Mouse (Mus musculus): Measurements from ENCODE around the gene Ahcyl2. TPM values are rescaled to one million over a fixed set of nuclear protein-coding genes. Genes with fewer than 3 reads are reported as not detected.
A peak's percentile ranks its signal among the peaks of the same experiment; 100 is the strongest.

The Ahcyl2 gene
- polyA plus RNA-seq, 1 experiment from 2014 or later: 14.5 TPM

GRCm38 (mm10) chr6:29914136-29914535 lies 146.3 kb downstream of the Ahcyl2 start:
- Histone ChIP-seq H3K4me2 (no peak overlapping the region), H3K4me1 (replicated peaks) (peaks cover 9% of the 10 kb centered on the region), H3K27me3 (replicated peaks) (0 out of 2 replicates have a peak, but pooled peaks cover 6% of the 10 kb centered on the region), H3K4me3 (no peak overlapping the region), H3K9ac (no peak overlapping the region), H3K36me3 (peaks cover 8% of the 10 kb centered on the region), H3K9me3 (replicated peaks) (no peaks in the 10 kb centered on the region), H3K27ac (ENCODE audit: poor library complexity, severe bottlenecking) (no peak overlapping the region)
- no peak for ATAC-seq (ENCODE audit: insufficient number of reproducible peaks, low FRiP score)

- H3K4me1 ChIP-seq (replicated peaks): peaks cover 9% of the 10 kb centered on the region
- H3K27me3 ChIP-seq (replicated peaks): 0 out of 2 replicates have a peak, but pooled peaks cover 6% of the 10 kb centered on the region
- no peak for ATAC-seq (ENCODE audit: insufficient number of reproducible peaks, low FRiP score)
- 42% methylated on average over 9 of the region's 9 CpGs for WGBS
- 0 out of 2 replicates have a peak overlapping the region, but pooled peaks have one; percentile 75 for H3K4me3 ChIP-seq
- no peaks in the 10 kb centered on the region for H3K9me3 ChIP-seq (replicated peaks)
- peak overlapping the region; percentile 95 for H3K4me2 ChIP-seq
- no peak overlapping the region for H3K27ac ChIP-seq (ENCODE audit: poor library complexity, severe bottlenecking)
- H3K9ac ChIP-seq: no peak overlapping the region; the same call in 1 of the 2 replicates
- H3K36me3 ChIP-seq: 0 out of 2 replicates have a peak, but pooled peaks cover 1% of the 10 kb centered on the region
Measured at GRCm38 (mm10) chr6:29915836-29916235, 148.0 kb downstream of the Ahcyl2 start.

GRCm38 (mm10) chr6:29916530-29917382 lies 148.9 kb downstream of the Ahcyl2 start, which contains the start of gene Strip2:
TSS of gene Strip2 (plus strand) at chr6:29917012.
- Histone ChIP-seq H3K27me3 (replicated peaks) (0 out of 2 replicates have a peak, but pooled peaks cover 6% of the 10 kb centered on the region), H3K36me3 (0 out of 2 replicates have a peak, but pooled peaks cover 8% of the 10 kb centered on the region), H3K4me2 (peak within 1 kb of the TSS; percentile 95), H3K4me3 (peak within 1 kb of the TSS; percentile 75), H3K9me3 (replicated peaks) (no peaks in the 10 kb centered on the region), H3K27ac (ENCODE audit: poor library complexity, severe bottlenecking) (peak within 1 kb of the TSS; percentile 82), H3K4me1 (replicated peaks) (peaks cover 9% of the 10 kb centered on the region), H3K9ac (peak within 1 kb of the TSS; percentile 82)
- under 1% methylated on average over 67 of the region's 67 CpGs for WGBS
- peak; percentile 99 for ATAC-seq (ENCODE audit: insufficient number of reproducible peaks, low FRiP score)

- H3K9ac ChIP-seq: peak overlapping the region; percentile 82
- WGBS: under 1% methylated on average over 21 of the region's 21 CpGs
- H3K27ac ChIP-seq (ENCODE audit: poor library complexity, severe bottlenecking): peak overlapping the region; percentile 82
- H3K4me2 ChIP-seq: peak overlapping the region; percentile 95
- H3K27me3 ChIP-seq (replicated peaks): 0 out of 2 replicates have a peak, but pooled peaks cover 6% of the 10 kb centered on the region
- peak overlapping the region; percentile 75 for H3K4me3 ChIP-seq
- H3K36me3 ChIP-seq: 0 out of 2 replicates have a peak, but pooled peaks cover 8% of the 10 kb centered on the region
- H3K4me1 ChIP-seq (replicated peaks): peaks cover 9% of the 10 kb centered on the region
- peak; percentile 77 for ATAC-seq (ENCODE audit: insufficient number of reproducible peaks, low FRiP score)
- no peaks in the 10 kb centered on the region for H3K9me3 ChIP-seq (replicated peaks)
Measured at GRCm38 (mm10) chr6:29917383-29917720, 149.5 kb downstream of the Ahcyl2 start.

GRCm38 (mm10) chr6:29917947-29918346 lies 150.1 kb downstream of the Ahcyl2 start:
- peak overlapping the region; percentile 82 for H3K9ac ChIP-seq

GRCm38 (mm10) chr6:29923501-29923900 lies 155.7 kb downstream of the Ahcyl2 start:
- WGBS: 29% methylated on average over 4 of the region's 4 CpGs
- Histone ChIP-seq H3K27ac (ENCODE audit: poor library complexity, severe bottlenecking) (peak overlapping the region; percentile 81), H3K4me2 (peak overlapping the region; percentile 23; the same call in 1 of the 2 replicates), H3K9ac (no peak overlapping the region), H3K27me3 (replicated peaks) (0 out of 2 replicates have a peak, but pooled peaks cover 4% of the 10 kb centered on the region), H3K4me3 (no peak overlapping the region), H3K9me3 (replicated peaks) (no peaks in the 10 kb centered on the region), H3K4me1 (replicated peaks) (peaks cover 13% of the 10 kb centered on the region), H3K36me3 (peaks cover 49% of the 10 kb centered on the region)
- ATAC-seq (ENCODE audit: insufficient number of reproducible peaks, low FRiP score): no peak

More at GRCm38 (mm10) chr6:29917947-29918346, 150.1 kb downstream of the Ahcyl2 start:
- H3K27ac ChIP-seq (ENCODE audit: poor library complexity, severe bottlenecking): no peak overlapping the region; the same call in 1 of the 2 replicates
- H3K9me3 ChIP-seq (replicated peaks): no peaks in the 10 kb centered on the region
- peak overlapping the region; percentile 75 for H3K4me3 ChIP-seq
- ATAC-seq (ENCODE audit: insufficient number of reproducible peaks, low FRiP score): no peak
- H3K27me3 ChIP-seq (replicated peaks): 0 out of 2 replicates have a peak, but pooled peaks cover 6% of the 10 kb centered on the region
- H3K4me1 ChIP-seq (replicated peaks): peaks cover 9% of the 10 kb centered on the region
- peak overlapping the region; percentile 95 for H3K4me2 ChIP-seq
- WGBS: 36% methylated on average over 4 of the region's 4 CpGs
- H3K36me3 ChIP-seq: 0 out of 2 replicates have a peak, but pooled peaks cover 8% of the 10 kb centered on the region

- Histone ChIP-seq H3K36me3 (peaks cover 66% of the 10 kb centered on the region), H3K4me2 (no peak overlapping the region), H3K27ac (ENCODE audit: poor library complexity, severe bottlenecking) (no peak overlapping the region), H3K4me1 (replicated peaks) (peaks cover 15% of the 10 kb centered on the region), H3K9ac (no peak overlapping the region), H3K4me3 (no peak overlapping the region), H3K9me3 (replicated peaks) (no peaks in the 10 kb centered on the region), H3K27me3 (replicated peaks) (no peaks in the 10 kb centered on the region)
- ATAC-seq (ENCODE audit: insufficient number of reproducible peaks, low FRiP score): no peak
- 70% methylated on average over 6 of the region's 6 CpGs for WGBS
Measured at GRCm38 (mm10) chr6:29925594-29926219, 157.9 kb downstream of the Ahcyl2 start.

- H3K4me3 ChIP-seq: no peak overlapping the region
- no peaks in the 10 kb centered on the region for H3K27me3 ChIP-seq (replicated peaks)
- H3K27ac ChIP-seq (ENCODE audit: poor library complexity, severe bottlenecking): no peak overlapping the region
- H3K4me1 ChIP-seq (replicated peaks): peaks cover 6% of the 10 kb centered on the region; the same call in 1 of the 2 replicates
- peaks cover 88% of the 10 kb centered on the region for H3K36me3 ChIP-seq
- H3K4me2 ChIP-seq: no peak overlapping the region
- no peaks in the 10 kb centered on the region for H3K9me3 ChIP-seq (replicated peaks)
- H3K9ac ChIP-seq: no peak overlapping the region
- no peak for ATAC-seq (ENCODE audit: insufficient number of reproducible peaks, low FRiP score)
Measured at GRCm38 (mm10) chr6:29930087-29930486, 162.3 kb downstream of the Ahcyl2 start.

- Histone ChIP-seq H3K36me3 (peaks cover 87% of the 10 kb centered on the region), H3K27me3 (replicated peaks) (no peaks in the 10 kb centered on the region), H3K9ac (no peak overlapping the region), H3K9me3 (replicated peaks) (no peaks in the 10 kb centered on the region), H3K4me3 (no peak overlapping the region), H3K4me1 (replicated peaks) (peaks cover 6% of the 10 kb centered on the region; the same call in 1 of the 2 replicates), H3K4me2 (no peak overlapping the region), H3K27ac (ENCODE audit: poor library complexity, severe bottlenecking) (no peak overlapping the region)
- 58% methylated on average over 6 of the region's 6 CpGs for WGBS
- no peak for ATAC-seq (ENCODE audit: insufficient number of reproducible peaks, low FRiP score)
Measured at GRCm38 (mm10) chr6:29930665-29931064, 162.9 kb downstream of the Ahcyl2 start.

- WGBS: 86% methylated on average over 4 of the region's 4 CpGs
- H3K9me3 ChIP-seq (replicated peaks): no peaks in the 10 kb centered on the region
- no peak overlapping the region for H3K4me2 ChIP-seq
- no peak overlapping the region for H3K4me3 ChIP-seq
- H3K9ac ChIP-seq: no peak overlapping the region
- no peak overlapping the region for H3K27ac ChIP-seq (ENCODE audit: poor library complexity, severe bottlenecking)
- no peak for ATAC-seq (ENCODE audit: insufficient number of reproducible peaks, low FRiP score)
- no peaks in the 10 kb centered on the region for H3K27me3 ChIP-seq (replicated peaks)
- H3K4me1 ChIP-seq (replicated peaks): peaks cover 6% of the 10 kb centered on the region; the same call in 1 of the 2 replicates
- peaks cover 87% of the 10 kb centered on the region for H3K36me3 ChIP-seq
Measured at GRCm38 (mm10) chr6:29931181-29931580, 163.4 kb downstream of the Ahcyl2 start.

GRCm38 (mm10) chr6:29935741-29936140 lies 167.9 kb downstream of the Ahcyl2 start:
- no peaks in the 10 kb centered on the region for H3K9me3 ChIP-seq (replicated peaks)
- peaks cover 91% of the 10 kb centered on the region for H3K36me3 ChIP-seq
- WGBS: 83% methylated on average over 1 of the region's 1 CpGs

More at GRCm38 (mm10) chr6:29935741-29936140, 167.9 kb downstream of the Ahcyl2 start:
- Histone ChIP-seq H3K9ac (no peak overlapping the region), H3K27me3 (replicated peaks) (no peaks in the 10 kb centered on the region), H3K27ac (ENCODE audit: poor library complexity, severe bottlenecking) (no peak overlapping the region), H3K4me2 (no peak overlapping the region), H3K4me1 (replicated peaks) (peaks cover 14% of the 10 kb centered on the region), H3K4me3 (no peak overlapping the region)
- ATAC-seq (ENCODE audit: insufficient number of reproducible peaks, low FRiP score): no peak

Measured in heart, embryonic 12.5 days (tissue).